Mouse (Mus musculus) MEL (cell line): ENCODE results near the gene Dao. TPM values are rescaled to one million over a fixed set of nuclear protein-coding genes. Genes with fewer than 3 reads are reported as not detected.

Experiments
- DNase-seq: peaks from one replicate; pipeline ENCODE4 v3.0.0; 2011; ENCODE audit warnings: low read depth, low spot score
- H3K27ac ChIP-seq: 2 replicates; pipeline ENCODE4 v1.5.1; 2012; ENCODE audit warnings: low read depth, mild to moderate bottlenecking, control low read depth, low read length, moderate library complexity; ENCODE audit not compliant: control insufficient read depth
- H3K27me3 ChIP-seq, 2 experiments: fragments of 150-350 bp in 1 of 2; sonication (generic) in 1 of 2; 2 replicates each; pipeline ENCODE4 v1.6.1; 2012; ENCODE audit warnings: low read length in 2 of 2, mild to moderate bottlenecking in 2 of 2, improper control_type of control experiment in 1 of 2, moderate library complexity in 1 of 2; ENCODE audit not compliant: insufficient read depth in 2 of 2, control insufficient read depth in 1 of 2
- H3K36me3 ChIP-seq, 2 experiments: 2 replicates each; pipeline ENCODE4 v1.6.1; 2012 to 2014; ENCODE audit warnings: low read length in 2 of 2, improper control_type of control experiment in 1 of 2, inconsistent platforms in 1 of 2, mild to moderate bottlenecking in 1 of 2; ENCODE audit not compliant: insufficient read depth in 2 of 2, control insufficient read depth in 1 of 2
- H3K4me1 ChIP-seq, 2 experiments: fragments of 150-350 bp in 1 of 2; sonication (generic) in 1 of 2; 2 replicates each; pipeline ENCODE4 v1.6.1; 2012; ENCODE audit warnings: low read length in 2 of 2, improper control_type of control experiment in 1 of 2, mild to moderate bottlenecking in 1 of 2; ENCODE audit not compliant: insufficient read depth in 2 of 2, control insufficient read depth in 1 of 2
- H3K4me3 ChIP-seq, 2 experiments: fragments of 150-350 bp in 1 of 2; sonication (generic) in 1 of 2; 2 replicates each; pipeline ENCODE4 v1.5.1; 2012; ENCODE audit warnings: low read depth in 2 of 2, low read length in 2 of 2, mild to moderate bottlenecking in 2 of 2, moderate library complexity in 2 of 2, control low read depth in 1 of 2, improper control_type of control experiment in 1 of 2; ENCODE audit not compliant: control insufficient read depth in 1 of 2, insufficient read depth in 1 of 2
- H3K79me2 ChIP-seq: 2 replicates; pipeline ENCODE4 v1.6.1; 2012; ENCODE audit warnings: mild to moderate bottlenecking, low read length, moderate library complexity; ENCODE audit not compliant: control insufficient read depth, poor library complexity, insufficient read depth
- H3K9ac ChIP-seq: 2 replicates; pipeline ENCODE4 v1.6.1; 2012; ENCODE audit warnings: low read depth, mild to moderate bottlenecking, control low read depth, low read length, moderate library complexity; ENCODE audit not compliant: control insufficient read depth, poor library complexity, severe bottlenecking
- H3K9me3 ChIP-seq: fragments of 150-350 bp; sonication (generic); replicated peaks from 2 replicates; pipeline ENCODE4 v1.6.1; 2012; ENCODE audit warnings: mild to moderate bottlenecking, low read length, improper control_type of control experiment, moderate library complexity; ENCODE audit not compliant: insufficient read depth
- BHLHE40 ChIP-seq: IDR thresholded peaks from 2 replicates; pipeline ENCODE4 v1.6.1; 2012; ENCODE audit warnings: low read depth, mild to moderate bottlenecking, inconsistent platforms, low read length, improper control_type of control experiment, borderline replicate concordance
- CTCF ChIP-seq, 3 experiments: IDR thresholded peaks in 2 of 3; conservative IDR thresholded peaks in 1 of 3; 2 replicates each; pipeline ENCODE4 v1.5.1; 2011 to 2012; ENCODE audit warnings: low read length in 3 of 3, low read depth in 2 of 3, mild to moderate bottlenecking in 2 of 3, improper control_type of control experiment in 1 of 3, inconsistent platforms in 1 of 3, mixed read lengths in 1 of 3, moderate library complexity in 1 of 3; ENCODE audit not compliant: control insufficient read depth in 1 of 3, insufficient read depth in 1 of 3, poor library complexity in 1 of 3, severe bottlenecking in 1 of 3
- E2F4 ChIP-seq: IDR thresholded peaks from 2 replicates; pipeline ENCODE4 v1.6.1; 2011; ENCODE audit warnings: low read depth, low read length, improper control_type of control experiment, borderline replicate concordance
- ELF1 ChIP-seq: IDR thresholded peaks from 2 replicates; pipeline ENCODE4 v1.6.1; 2014; ENCODE audit warnings: low read depth, mild to moderate bottlenecking, inconsistent platforms, low read length, improper control_type of control experiment, moderate library complexity
- GATA1 ChIP-seq: IDR thresholded peaks from 2 replicates; pipeline ENCODE4 v1.6.1; 2011; ENCODE audit warnings: low read depth, low read length, improper control_type of control experiment
- JUND ChIP-seq: IDR thresholded peaks from 2 replicates; pipeline ENCODE4 v1.6.1; 2011; ENCODE audit warnings: low read depth, mild to moderate bottlenecking, improper control_type of control experiment, low read length
- KAT2A ChIP-seq: conservative IDR thresholded peaks from 2 replicates; pipeline ENCODE4 v1.6.1; 2012; ENCODE audit warnings: low read depth, low read length, improper control_type of control experiment, inconsistent platforms
- MAFK ChIP-seq: IDR thresholded peaks from 2 replicates; pipeline ENCODE4 v1.6.1; 2011; ENCODE audit warnings: low read depth, mild to moderate bottlenecking, low read length, improper control_type of control experiment, borderline replicate concordance
- MEF2A ChIP-seq: IDR thresholded peaks from 2 replicates; pipeline ENCODE4 v1.6.1; 2014; ENCODE audit warnings: low read depth, mild to moderate bottlenecking, inconsistent platforms, low read length, improper control_type of control experiment; ENCODE audit not compliant: poor library complexity, insufficient replicate concordance, severe bottlenecking; ENCODE audit errors: extremely low read depth
- MYC ChIP-seq: IDR thresholded peaks from 2 replicates; pipeline ENCODE4 v1.6.1; 2011; ENCODE audit warnings: low read depth, mild to moderate bottlenecking, low read length, improper control_type of control experiment, moderate library complexity
- NRF1 ChIP-seq: IDR thresholded peaks from 2 replicates; pipeline ENCODE4 v1.6.1; 2014; ENCODE audit warnings: low read depth, mild to moderate bottlenecking, inconsistent platforms, low read length, improper control_type of control experiment, moderate library complexity; ENCODE audit not compliant: poor library complexity, insufficient read depth, severe bottlenecking
- POLR2AphosphoS5 ChIP-seq: IDR thresholded peaks from 2 replicates; pipeline ENCODE4 v1.6.1; 2012; ENCODE audit warnings: low read depth, borderline replicate concordance, mild to moderate bottlenecking, inconsistent platforms, low read length, moderate library complexity, mixed read lengths
- RAD21 ChIP-seq: IDR thresholded peaks from 2 replicates; pipeline ENCODE4 v1.6.1; 2011; ENCODE audit warnings: mild to moderate bottlenecking, low read depth, low read length, improper control_type of control experiment
- TCF12 ChIP-seq: IDR thresholded peaks from 2 replicates; pipeline ENCODE4 v1.6.1; 2014; ENCODE audit warnings: low read depth, mild to moderate bottlenecking, inconsistent platforms, low read length, improper control_type of control experiment, moderate library complexity
- USF1 ChIP-seq: IDR thresholded peaks from 2 replicates; pipeline ENCODE4 v1.6.1; 2014; ENCODE audit warnings: low read depth, mild to moderate bottlenecking, inconsistent platforms, low read length, improper control_type of control experiment, moderate library complexity
- USF2 ChIP-seq, 2 experiments: IDR thresholded peaks; 2 replicates each; pipeline ENCODE4 v1.6.1; 2011 to 2012; ENCODE audit warnings: improper control_type of control experiment in 2 of 2, low read length in 2 of 2, borderline replicate concordance in 1 of 2, inconsistent platforms in 1 of 2, low read depth in 1 of 2, mild to moderate bottlenecking in 1 of 2; ENCODE audit not compliant: insufficient read depth in 1 of 2
- ZKSCAN1 ChIP-seq: IDR thresholded peaks from 2 replicates; pipeline ENCODE4 v1.6.1; 2012; ENCODE audit warnings: low read depth, mild to moderate bottlenecking, inconsistent platforms, low read length, improper control_type of control experiment, moderate library complexity
- ZMIZ1 ChIP-seq: IDR thresholded peaks from 2 replicates; pipeline ENCODE4 v1.6.1; 2012; ENCODE audit warnings: low read depth, mild to moderate bottlenecking, inconsistent platforms, low read length, improper control_type of control experiment, moderate library complexity
- polyA plus RNA-seq, 2 experiments: library from polyadenylated mRNA; stranded (reverse) in 1 of 2; unstranded in 1 of 2; fragments of >175 nt in 1 of 2; fragments of >200 nt in 1 of 2; gene quantifications; 2 replicates each; pipeline versions ENCODE4 v1.2.1 to v1.2.4; 2012; ENCODE audit warnings: low replicate concordance in 2 of 2, low read depth in 1 of 2; ENCODE audit not compliant: insufficient read length in 2 of 2, insufficient read depth in 1 of 2, missing spikeins in 1 of 2
- total RNA-seq: library from RNA; depleted of rRNA; stranded (reverse); fragments of 300-350 nt; gene quantifications from 2 replicates; pipeline ENCODE4 v1.2.3, GENCODE M21; 2012

Dao gene
- total and polyA plus RNA-seq, 3 experiments = 0.04 TPM; not detected in 2

DNA sequence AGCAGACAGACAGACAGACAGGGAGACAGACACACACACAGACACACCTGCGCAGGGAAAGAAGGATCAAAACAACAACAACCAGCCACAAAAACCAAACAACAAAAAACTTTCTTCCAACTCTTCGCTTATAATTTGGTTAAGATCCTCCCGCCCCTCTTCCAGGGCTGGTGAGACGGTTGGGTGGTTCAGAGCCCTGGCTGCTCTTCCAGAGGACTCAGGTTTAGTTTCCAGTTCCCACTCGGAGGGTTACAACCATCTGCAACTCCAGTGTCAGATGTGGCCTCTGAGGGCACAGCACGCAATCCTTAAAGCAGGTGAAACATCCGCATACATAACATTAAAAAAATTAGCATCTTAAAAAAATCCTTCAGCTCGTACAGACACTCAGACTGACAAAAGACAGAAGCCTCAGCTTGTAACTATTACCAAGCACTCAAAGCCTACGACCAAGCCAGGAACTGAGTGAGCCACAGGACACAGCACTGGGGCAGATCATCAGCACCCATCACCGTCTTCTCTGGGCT lies 32.0 kb upstream of the Dao start:
- Histone ChIP-seq H3K9ac (no peak overlapping the region), H3K4me3 (no peak overlapping the region), H3K27ac (no peak overlapping the region), H3K4me1 (peaks cover 5 to 23% of the 10 kb centered on the region in 2 experiments), H3K36me3 (peaks cover 0 to 13% of the 10 kb centered on the region in 2 experiments; a peak in 2 of 4 replicates), H3K27me3 (no peaks in the 10 kb centered on the region), H3K79me2 (no peaks in the 10 kb centered on the region), H3K9me3 (no peaks in the 10 kb centered on the region)
- no peak for TF ChIP-seq ZKSCAN1
- TF ChIP-seq CTCF (IDR thresholded peaks at IDR 0.05 in 2 of 3, conservative IDR thresholded peaks at IDR 0.05 in 1 of 3; ENCODE audit: control insufficient read depth in 1 of 3, insufficient read depth in 1 of 3, low read depth in 2 of 3, low read length in 3 of 3, poor library complexity in 1 of 3, severe bottlenecking in 1 of 3) = no peak
- no peak for TF ChIP-seq RAD21
- TF ChIP-seq NRF1 = no peak
- no peak for TF ChIP-seq BHLHE40
- no peak for TF ChIP-seq USF2 (IDR thresholded peaks at IDR 0.05; ENCODE audit: borderline replicate concordance in 1 of 2, insufficient read depth in 1 of 2, low read depth in 1 of 2, low read length in 2 of 2)
- TF ChIP-seq MAFK = no peak
- no peak for TF ChIP-seq ELF1
- TF ChIP-seq POLR2AphosphoS5 = no peak
- no peak for TF ChIP-seq JUND
- TF ChIP-seq MYC = no peak
- TF ChIP-seq USF1 = no peak
- TF ChIP-seq TCF12 = no peak
- no peak for TF ChIP-seq E2F4
- no peak for TF ChIP-seq GATA1
- TF ChIP-seq ZMIZ1 = no peak
- TF ChIP-seq MEF2A = no peak
- no peak for TF ChIP-seq KAT2A
- no peak for DNase-seq
